Mouse (Mus musculus): Measurements from ENCODE around the gene Clcn2. TPM values are rescaled to one million over a fixed set of nuclear protein-coding genes. Genes with fewer than 3 reads are reported as not detected.

Gene Clcn2
- total RNA-seq (2012; rRNA removed) (3.6 and 5.4 TPM in 2 replicates), polyA plus RNA-seq (2012; ENCODE audit: insufficient read depth in 1 of 2, insufficient read length in 2 of 2, low read depth in 1 of 2, low replicate concordance in 2 of 2, missing spikeins in 1 of 2) (1 to 10 TPM in 1 of 2 experiments, not detected in 1; 9.4 TPM)

- Histone ChIP-seq H3K4me1 (ENCODE audit: control insufficient read depth in 1 of 2, insufficient read depth in 2 of 2, low read length in 2 of 2) (peaks cover 0 to 17% of the 10 kb centered on the region in 2 experiments; a peak in 3 of 4 replicates), H3K36me3 (ENCODE audit: control insufficient read depth in 1 of 2, insufficient read depth in 2 of 2, low read length in 2 of 2) (peaks cover 0 to 9% of the 10 kb centered on the region in 2 experiments; a peak in 3 of 4 replicates)
- TF ChIP-seq UBTF (IDR thresholded peaks at IDR 0.05; ENCODE audit: borderline replicate concordance, insufficient read depth, low read depth, low read length) = no peak
- TF ChIP-seq MYB (IDR thresholded peaks at IDR 0.05; ENCODE audit: low read depth, low read length) = no peak
- TF ChIP-seq ZKSCAN1 (IDR thresholded peaks at IDR 0.05; ENCODE audit: low read depth, low read length) = no peak
- TF ChIP-seq EP300 (IDR thresholded peaks at IDR 0.05; ENCODE audit: low read depth in 1 of 2, low read length in 2 of 2) = no peak
- peak; percentile 22 for TF ChIP-seq RAD21 (IDR thresholded peaks at IDR 0.05; ENCODE audit: low read depth, low read length)
- no peak for TF ChIP-seq USF2 (IDR thresholded peaks at IDR 0.05; ENCODE audit: borderline replicate concordance in 1 of 2, insufficient read depth in 1 of 2, low read depth in 1 of 2, low read length in 2 of 2)
- TF ChIP-seq MAZ (IDR thresholded peaks at IDR 0.05; ENCODE audit: low read depth, low read length) = peak; percentile 27; the same call in 1 of the 2 replicates
- TF ChIP-seq HCFC1 (IDR thresholded peaks at IDR 0.05; ENCODE audit: low read depth, low read length) = peak; percentile 89
- no peak for TF ChIP-seq CHD1 (IDR thresholded peaks at IDR 0.05; ENCODE audit: low read depth, low read length)
- TF ChIP-seq RCOR1 (IDR thresholded peaks at IDR 0.05; ENCODE audit: low read depth, low read length) = no peak
- TF ChIP-seq E2F4 (IDR thresholded peaks at IDR 0.05; ENCODE audit: borderline replicate concordance, low read depth, low read length) = no peak
- TF ChIP-seq SIN3A (IDR thresholded peaks at IDR 0.05; ENCODE audit: low read length) = peak; percentile 88
- peak; percentile 94 for TF ChIP-seq NRF1 (IDR thresholded peaks at IDR 0.05; ENCODE audit: insufficient read depth, low read depth, low read length, poor library complexity, severe bottlenecking)
- no peak for TF ChIP-seq GABPA (IDR thresholded peaks at IDR 0.05; ENCODE audit: low read depth, low read length)
- TF ChIP-seq MAFK (IDR thresholded peaks at IDR 0.05; ENCODE audit: borderline replicate concordance, low read depth, low read length) = no peak
- TF ChIP-seq ELF1 (IDR thresholded peaks at IDR 0.05; ENCODE audit: low read depth, low read length) = peak; percentile 85
- peak; percentile 89 for TF ChIP-seq NELFE (IDR thresholded peaks at IDR 0.05; ENCODE audit: low read depth, low read length)
- TF ChIP-seq GATA1 (IDR thresholded peaks at IDR 0.05; ENCODE audit: low read depth, low read length) = no peak
- peak; percentile 79 to 82 for TF ChIP-seq POLR2A (IDR thresholded peaks at IDR 0.05; ENCODE audit: control insufficient read depth in 1 of 2, insufficient read depth in 1 of 2, low read depth in 1 of 2, low read length in 2 of 2, poor library complexity in 1 of 2)
- peak; percentile 79 for TF ChIP-seq USF1 (IDR thresholded peaks at IDR 0.05; ENCODE audit: low read depth, low read length)
- TF ChIP-seq BHLHE40 (IDR thresholded peaks at IDR 0.05; ENCODE audit: borderline replicate concordance, low read depth, low read length) = peak; percentile 70; the same call in 1 of the 2 replicates
- TF ChIP-seq CTCF (IDR thresholded peaks at IDR 0.05 in 2 of 3, conservative IDR thresholded peaks at IDR 0.05 in 1 of 3; ENCODE audit: control insufficient read depth in 1 of 3, insufficient read depth in 1 of 3, low read depth in 2 of 3, low read length in 3 of 3, poor library complexity in 1 of 3, severe bottlenecking in 1 of 3) = peak in 2 of 3 experiments; percentile 77 to 84; a peak in 5 of 6 replicates
- no peak for TF ChIP-seq POLR2AphosphoS5 (IDR thresholded peaks at IDR 0.05; ENCODE audit: borderline replicate concordance, low read depth, low read length)
- peak; percentile 83; the same call in 1 of the 2 replicates for TF ChIP-seq POLR2AphosphoS2 (IDR thresholded peaks at IDR 0.05; ENCODE audit: low read length)
- no peak for TF ChIP-seq ZC3H11A (IDR thresholded peaks at IDR 0.05; ENCODE audit: low read depth, low read length)
- TF ChIP-seq MAX (IDR thresholded peaks at IDR 0.05; ENCODE audit: low read length) = peak; percentile 90
- TF ChIP-seq ZMIZ1 (IDR thresholded peaks at IDR 0.05; ENCODE audit: low read depth, low read length) = 0 out of 2 replicates have a peak, but pooled peaks have one; percentile 53
- TF ChIP-seq TBP (IDR thresholded peaks at IDR 0.05; ENCODE audit: low read depth, low read length) = peak; percentile 73
- no peak; the same call in 1 of the 2 replicates for TF ChIP-seq KAT2A (conservative IDR thresholded peaks at IDR 0.05; ENCODE audit: low read depth, low read length)
- TF ChIP-seq ETS1 (IDR thresholded peaks at IDR 0.05; ENCODE audit: low read depth, low read length) = peak; percentile 38; the same call in 1 of the 2 replicates
- no peak for TF ChIP-seq ZNF384 (IDR thresholded peaks at IDR 0.05; ENCODE audit: low read depth, low read length)
- peak; percentile 93 for TF ChIP-seq MYC (IDR thresholded peaks at IDR 0.05; ENCODE audit: low read depth, low read length)
- peak; percentile 97 for TF ChIP-seq MXI1 (IDR thresholded peaks at IDR 0.05; ENCODE audit: low read depth, low read length)
- TF ChIP-seq TCF12 (IDR thresholded peaks at IDR 0.05; ENCODE audit: low read depth, low read length) = peak; percentile 27; the same call in 1 of the 2 replicates
- TF ChIP-seq JUND (IDR thresholded peaks at IDR 0.05; ENCODE audit: low read depth, low read length) = no peak
Measured at GRCm38 (mm10) chr16:20717181-20717977, at the start of gene Clcn2, which contains the start of gene Polr2h. Gene Clcn2 (minus strand): TSS chr16:20717746. Gene Polr2h (plus strand): TSS chr16:20717665.

More at GRCm38 (mm10) chr16:20717181-20717977, at the start of gene Clcn2, which contains the start of gene Polr2h:
- peak; percentile 99 for DNase-seq (ENCODE audit: low read depth, low spot score)
- Histone ChIP-seq H3K9me3 (replicated peaks; ENCODE audit: insufficient read depth, low read length) (no peaks in the 10 kb centered on the region), H3K4me3 (ENCODE audit: control insufficient read depth in 1 of 2, insufficient read depth in 1 of 2, low read depth in 2 of 2, low read length in 2 of 2) (peak within 1 kb of the TSS; percentile 87 to 89), H3K27ac (ENCODE audit: control insufficient read depth, low read depth, low read length) (peak within 1 kb of the TSS; percentile 88), H3K79me2 (ENCODE audit: control insufficient read depth, insufficient read depth, low read length, poor library complexity) (peaks cover 7% of the 10 kb centered on the region), H3K27me3 (ENCODE audit: control insufficient read depth in 1 of 2, insufficient read depth in 2 of 2, low read length in 2 of 2) (no peaks in the 10 kb centered on the region), H3K9ac (ENCODE audit: control insufficient read depth, low read depth, low read length, poor library complexity, severe bottlenecking) (peak within 1 kb of the TSS; percentile 89)

Measured in MEL (cell line).